Mouse (Mus musculus) T-cell, adult 2 months (primary cell): ENCODE results near the gene Hsd11b2.
A peak's percentile ranks its signal among the peaks of the same experiment; 100 is the strongest.

Experiments
- DNase-seq: peaks from one replicate; pipeline ENCODE4 v3.0.0; 2022; ENCODE audit warnings: low spot score

Gene Hsd11b2

GRCm38 (mm10) chr8:105518436-105519313, at the start of gene Hsd11b2:
Gene Hsd11b2 (plus strand): TSS chr8:105518755.
- peak; percentile 77 for DNase-seq

GRCm38 (mm10) chr8:105469041-105469695, 49.4 kb upstream of the Hsd11b2 start:
- no peak for DNase-seq

GRCm38 (mm10) chr8:105469816-105470215, 48.7 kb upstream of the Hsd11b2 start:
- no peak for DNase-seq

- DNase-seq: no peak
These were observed 48.3 kb upstream of the Hsd11b2 start for GRCm38 (mm10) chr8:105470262-105470661.

GRCm38 (mm10) chr8:105470681-105471313, 47.8 kb upstream of the Hsd11b2 start:
- DNase-seq: no peak

- no peak for DNase-seq
These were observed 47.1 kb upstream of the Hsd11b2 start, which contains the start of gene Tppp3 for GRCm38 (mm10) chr8:105471314-105472015. Gene Tppp3 (minus strand): TSS chr8:105471526.

GRCm38 (mm10) chr8:105472414-105472932, 46.1 kb upstream of the Hsd11b2 start:
- DNase-seq: no peak

GRCm38 (mm10) chr8:105472983-105473382, 45.6 kb upstream of the Hsd11b2 start:
- no peak for DNase-seq

- no peak for DNase-seq
These were observed 44.5 kb upstream of the Hsd11b2 start for GRCm38 (mm10) chr8:105473816-105474606.

- no peak for DNase-seq
These were observed 43.9 kb upstream of the Hsd11b2 start for GRCm38 (mm10) chr8:105474680-105475079.

- no peak for DNase-seq
These were observed 43.3 kb upstream of the Hsd11b2 start for GRCm38 (mm10) chr8:105475254-105475653.

GRCm38 (mm10) chr8:105475742-105476141, 42.8 kb upstream of the Hsd11b2 start:
- DNase-seq: no peak

- no peak for DNase-seq
These were observed 42.4 kb upstream of the Hsd11b2 start for GRCm38 (mm10) chr8:105476161-105476560.

GRCm38 (mm10) chr8:105476628-105477413, 41.7 kb upstream of the Hsd11b2 start:
- no peak for DNase-seq

- no peak for DNase-seq
These were observed 40.8 kb upstream of the Hsd11b2 start for GRCm38 (mm10) chr8:105477792-105478191.

GRCm38 (mm10) chr8:105481013-105481412, 37.5 kb upstream of the Hsd11b2 start:
- DNase-seq: no peak

GRCm38 (mm10) chr8:105481453-105481852, 37.1 kb upstream of the Hsd11b2 start:
- peak; percentile 8 for DNase-seq

- DNase-seq: no peak
These were observed 36.4 kb upstream of the Hsd11b2 start for GRCm38 (mm10) chr8:105482123-105482522.

GRCm38 (mm10) chr8:105483212-105484029, 35.1 kb upstream of the Hsd11b2 start:
- no peak for DNase-seq
